Mouse (Mus musculus): ENCODE results near the gene Il27ra. TPM values are rescaled to one million over a fixed set of nuclear protein-coding genes. Genes with fewer than 3 reads are reported as not detected.
"Not testable (repeated sequence)": the region's sequence is repeated elsewhere in the genome, so short reads cannot be mapped to it uniquely, and the experiment has no call there.

Gene Il27ra
- polyA plus RNA-seq, 1 experiment from 2014 or later = 0.55 TPM

DNA sequence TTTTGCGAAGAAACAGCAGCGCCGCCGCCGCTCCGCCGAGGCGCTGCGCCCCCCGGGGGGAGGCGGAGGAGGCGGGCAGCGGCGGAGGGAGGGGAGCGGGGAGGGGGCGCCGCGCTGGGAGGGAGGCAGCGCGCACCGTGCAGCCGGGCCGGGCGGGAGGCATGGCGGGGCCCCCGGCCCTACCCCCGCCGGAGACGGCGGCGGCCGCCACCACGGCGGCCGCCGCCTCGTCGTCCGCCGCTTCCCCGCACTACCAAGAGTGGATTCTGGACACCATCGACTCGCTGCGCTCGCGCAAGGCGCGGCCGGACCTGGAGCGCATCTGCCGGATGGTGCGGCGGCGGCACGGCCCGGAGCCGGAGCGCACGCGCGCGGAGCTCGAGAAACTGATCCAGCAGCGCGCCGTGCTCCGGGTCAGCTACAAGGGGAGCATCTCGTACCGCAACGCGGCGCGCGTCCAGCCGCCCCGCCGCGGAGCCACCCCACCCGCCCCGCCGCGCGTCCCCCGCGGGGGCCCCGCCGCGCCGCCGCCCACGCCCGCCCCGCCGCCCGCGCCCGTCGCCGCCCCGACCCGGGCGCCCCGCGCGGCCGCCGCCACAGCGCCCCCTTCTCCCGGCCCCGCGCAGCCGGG, 44.8 kb downstream of the Il27ra start, which contains the start of gene Samd1:
Gene Samd1, plus strand, starts transcription at position 162 of the 631 bp plus-strand sequence.
- peaks cover 15% of the 10 kb centered on the region for H3K4me1 ChIP-seq (ENCODE audit: control insufficient read depth, insufficient read depth, low read depth, low read length)
- H3K9me3 ChIP-seq (ENCODE audit: control insufficient read depth, low read length) = no peaks in the 10 kb centered on the region
- peak within 1 kb of the TSS; percentile 82 for H3K4me3 ChIP-seq (ENCODE audit: low read length)
- WGBS = under 1% methylated on average over 45 of the region's 112 CpGs
- H3K36me3 ChIP-seq (ENCODE audit: control insufficient read depth, insufficient read depth, low read length) = no peaks in the 10 kb centered on the region; the same call in 1 of the 2 replicates
- H3K27me3 ChIP-seq (replicated peaks; ENCODE audit: control insufficient read depth, insufficient read depth, low read length) = no peaks in the 10 kb centered on the region; the same call in 1 of the 2 replicates
- H3K9ac ChIP-seq (ENCODE audit: low read depth, low read length) = peak within 1 kb of the TSS; percentile 87
- H3K4me2 ChIP-seq (ENCODE audit: low read length) = peak within 1 kb of the TSS; percentile 87
- peak within 1 kb of the TSS; percentile 93 for H3K27ac ChIP-seq (ENCODE audit: low read depth, low read length)
- ATAC-seq = peak; percentile 22

DNA sequence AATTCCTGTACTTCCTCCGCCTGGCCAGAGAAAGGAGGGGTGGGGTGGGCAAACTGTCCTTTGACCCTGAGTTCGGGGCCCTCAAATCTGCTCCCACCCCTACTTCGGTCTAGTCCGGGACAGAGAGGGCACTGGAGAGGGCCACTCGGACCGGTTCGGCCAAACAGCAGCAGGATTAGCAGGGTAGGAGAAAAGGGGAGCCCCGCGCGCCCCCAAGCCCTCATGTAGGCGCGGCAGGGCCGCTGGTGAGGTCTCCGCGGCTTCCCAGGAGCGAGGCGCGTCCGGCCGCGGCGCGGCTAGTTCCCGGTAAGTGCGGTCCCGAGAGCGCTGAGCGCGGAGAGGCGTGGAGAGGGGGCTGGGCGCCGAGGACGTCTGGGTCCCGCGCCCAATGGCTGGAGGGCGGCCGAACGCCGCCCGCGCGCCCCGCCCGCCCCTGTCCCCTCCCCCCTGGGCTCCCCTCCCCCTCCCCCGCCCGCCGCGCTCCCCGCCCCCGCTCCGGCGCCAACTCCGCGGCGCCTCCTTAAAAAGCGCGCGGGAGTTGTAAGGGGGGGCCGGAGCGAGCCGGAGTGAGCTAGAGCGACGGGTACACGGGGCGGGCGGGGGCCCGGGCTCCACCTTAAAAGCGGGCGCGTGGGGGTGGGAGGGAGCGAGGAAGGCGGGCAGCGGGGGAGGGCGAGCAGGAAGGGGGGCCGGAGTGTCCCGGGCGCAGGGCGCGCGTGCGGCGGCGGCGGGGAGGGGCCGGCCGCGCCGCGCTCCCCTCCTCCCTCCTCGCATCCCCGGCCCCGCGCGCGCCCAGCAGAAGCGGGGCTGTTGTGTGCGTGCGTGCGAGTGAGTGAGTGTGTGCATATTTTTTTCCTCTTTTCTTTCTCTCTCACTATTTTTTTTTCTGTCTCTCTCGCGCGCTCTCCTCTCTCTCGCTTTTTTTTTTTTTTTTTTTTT, 45.6 kb downstream of the Il27ra start:
- Histone ChIP-seq H3K9me3 (ENCODE audit: control insufficient read depth, low read length) (no peaks in the 10 kb centered on the region), H3K4me3 (ENCODE audit: low read length) (peak overlapping the region; percentile 82), H3K36me3 (ENCODE audit: control insufficient read depth, insufficient read depth, low read length) (peaks cover 4% of the 10 kb centered on the region; the same call in 1 of the 2 replicates), H3K4me1 (ENCODE audit: control insufficient read depth, insufficient read depth, low read depth, low read length) (peaks cover 15% of the 10 kb centered on the region), H3K9ac (ENCODE audit: low read depth, low read length) (peak overlapping the region; percentile 87), H3K27ac (ENCODE audit: low read depth, low read length) (peak overlapping the region; percentile 93), H3K27me3 (replicated peaks; ENCODE audit: control insufficient read depth, insufficient read depth, low read length) (no peaks in the 10 kb centered on the region; the same call in 1 of the 2 replicates), H3K4me2 (ENCODE audit: low read length) (peak overlapping the region; percentile 87)
- WGBS = under 1% methylated on average over 40 of the region's 103 CpGs
- peak; percentile 77 for ATAC-seq

DNA sequence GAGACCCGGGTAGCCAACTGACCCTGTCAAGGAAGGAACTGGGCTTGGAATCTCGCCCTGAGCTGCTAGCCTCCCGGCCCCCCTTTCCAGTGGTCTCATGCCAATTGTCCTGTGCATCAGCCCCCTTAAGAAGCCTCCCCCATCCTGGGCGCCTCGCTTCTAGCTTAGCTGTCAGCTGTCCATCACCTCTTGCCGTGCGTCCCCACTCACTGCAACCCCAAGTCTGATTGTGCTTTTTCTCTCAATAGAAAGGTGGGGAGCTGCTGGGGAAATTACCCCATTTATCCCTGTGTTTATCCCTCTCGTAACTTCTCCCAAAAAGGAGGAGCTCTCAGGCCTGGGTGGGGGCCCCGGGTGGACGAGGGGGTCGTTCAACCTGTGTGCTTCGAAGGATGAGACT, 46.4 kb downstream of the Il27ra start:
- Histone ChIP-seq H3K36me3 (ENCODE audit: control insufficient read depth, insufficient read depth, low read length) (peaks cover 12% of the 10 kb centered on the region; the same call in 1 of the 2 replicates), H3K4me3 (ENCODE audit: low read length) (peak overlapping the region; percentile 82; the same call in 1 of the 2 replicates), H3K27me3 (replicated peaks; ENCODE audit: control insufficient read depth, insufficient read depth, low read length) (no peaks in the 10 kb centered on the region; the same call in 1 of the 2 replicates), H3K4me2 (ENCODE audit: low read length) (peak overlapping the region; percentile 87), H3K9me3 (ENCODE audit: control insufficient read depth, low read length) (no peaks in the 10 kb centered on the region), H3K4me1 (ENCODE audit: control insufficient read depth, insufficient read depth, low read depth, low read length) (peaks cover 15% of the 10 kb centered on the region), H3K9ac (ENCODE audit: low read depth, low read length) (no peak overlapping the region), H3K27ac (ENCODE audit: low read depth, low read length) (no peak overlapping the region)
- peak; percentile 13; the same call in 1 of the 2 replicates for ATAC-seq
- 10% methylated on average over 12 of the region's 12 CpGs for WGBS

DNA sequence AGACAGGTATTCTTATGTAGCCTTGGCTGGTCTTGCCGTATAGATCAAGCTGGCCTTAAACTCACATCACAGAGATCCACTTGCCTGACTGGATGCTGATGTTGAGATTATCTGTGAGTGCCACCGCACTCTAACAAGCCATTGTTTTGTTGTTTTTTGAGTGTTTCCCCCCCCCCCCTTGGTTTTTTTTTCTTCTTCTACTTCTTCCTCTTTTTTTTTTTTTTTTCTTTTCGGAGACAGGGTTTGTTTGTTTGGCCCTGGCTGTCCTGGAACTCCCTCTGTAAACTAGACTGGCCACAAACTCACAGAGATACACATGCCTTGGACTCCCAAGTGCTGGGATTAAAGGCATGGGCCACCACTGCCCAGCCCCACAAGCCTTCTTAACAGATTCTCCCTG, 48.4 kb downstream of the Il27ra start:
- Histone ChIP-seq H3K4me3 (ENCODE audit: low read length) (no peak overlapping the region), H3K4me1 (ENCODE audit: control insufficient read depth, insufficient read depth, low read depth, low read length) (peaks cover 8% of the 10 kb centered on the region), H3K9me3 (ENCODE audit: control insufficient read depth, low read length) (no peaks in the 10 kb centered on the region), H3K4me2 (ENCODE audit: low read length) (no peak overlapping the region), H3K9ac (ENCODE audit: low read depth, low read length) (no peak overlapping the region), H3K27ac (ENCODE audit: low read depth, low read length) (no peak overlapping the region), H3K27me3 (replicated peaks; ENCODE audit: control insufficient read depth, insufficient read depth, low read length) (no peaks in the 10 kb centered on the region), H3K36me3 (ENCODE audit: control insufficient read depth, insufficient read depth, low read length) (peaks cover 29% of the 10 kb centered on the region)
- ATAC-seq = no peak
- 83% methylated on average over 3 of the region's 3 CpGs for WGBS

DNA sequence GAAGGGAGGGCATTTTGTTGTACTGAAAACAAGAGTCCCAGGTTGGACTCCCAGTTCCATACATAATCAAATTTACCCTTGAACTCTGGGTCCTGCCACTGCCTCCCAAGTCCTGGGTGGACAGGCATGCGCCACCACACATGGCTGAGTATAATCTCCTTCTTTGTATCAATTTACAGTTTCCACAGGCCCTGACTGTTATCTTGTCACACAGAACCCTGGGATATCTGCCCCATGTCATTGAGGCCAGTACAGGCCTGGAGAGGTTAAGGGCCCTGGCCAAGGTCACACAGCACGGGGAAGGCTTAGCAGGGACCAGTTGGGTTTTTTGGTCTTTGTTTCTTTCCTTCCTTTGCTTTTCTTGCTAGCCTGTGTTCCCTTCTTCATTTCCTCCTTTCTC, 49.9 kb downstream of the Il27ra start:
- 88% methylated on average over 2 of the region's 2 CpGs for WGBS
- H3K36me3 ChIP-seq (ENCODE audit: control insufficient read depth, insufficient read depth, low read length) = peaks cover 40% of the 10 kb centered on the region
- H3K27ac ChIP-seq (ENCODE audit: low read depth, low read length) = no peak overlapping the region
- peaks cover 4% of the 10 kb centered on the region; the same call in 1 of the 2 replicates for H3K4me1 ChIP-seq (ENCODE audit: control insufficient read depth, insufficient read depth, low read depth, low read length)
- no peak overlapping the region for H3K4me2 ChIP-seq (ENCODE audit: low read length)
- no peaks in the 10 kb centered on the region for H3K27me3 ChIP-seq (replicated peaks; ENCODE audit: control insufficient read depth, insufficient read depth, low read length)
- no peak overlapping the region for H3K4me3 ChIP-seq (ENCODE audit: low read length)
- no peak overlapping the region for H3K9ac ChIP-seq (ENCODE audit: low read depth, low read length)
- ATAC-seq = no peak
- no peaks in the 10 kb centered on the region for H3K9me3 ChIP-seq (ENCODE audit: control insufficient read depth, low read length)

DNA sequence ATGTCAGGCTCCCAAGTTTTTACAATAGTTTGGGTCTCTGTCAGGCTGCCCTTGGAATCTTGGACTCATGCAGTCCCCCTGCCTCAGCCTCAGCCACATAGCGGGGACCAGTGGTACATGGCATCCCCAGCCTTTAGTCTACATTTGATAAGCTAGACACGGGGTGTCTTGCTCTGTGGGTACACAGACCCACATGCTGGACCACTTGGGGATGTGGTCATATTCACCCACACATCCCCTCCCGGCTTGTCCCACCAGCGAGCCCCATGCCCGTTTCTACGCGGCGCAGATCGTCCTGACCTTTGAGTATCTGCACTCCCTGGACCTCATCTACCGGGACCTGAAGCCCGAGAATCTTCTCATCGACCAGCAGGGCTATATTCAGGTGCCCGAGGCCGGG, 52.2 kb downstream of the Il27ra start:
- 0 out of 2 replicates have a peak, but pooled peaks have one; percentile 3 for ATAC-seq
- Histone ChIP-seq H3K9ac (ENCODE audit: low read depth, low read length) (no peak overlapping the region), H3K4me2 (ENCODE audit: low read length) (no peak overlapping the region), H3K27ac (ENCODE audit: low read depth, low read length) (no peak overlapping the region), H3K4me1 (ENCODE audit: control insufficient read depth, insufficient read depth, low read depth, low read length) (no peaks in the 10 kb centered on the region), H3K4me3 (ENCODE audit: low read length) (no peak overlapping the region), H3K27me3 (replicated peaks; ENCODE audit: control insufficient read depth, insufficient read depth, low read length) (no peaks in the 10 kb centered on the region), H3K9me3 (ENCODE audit: control insufficient read depth, low read length) (no peaks in the 10 kb centered on the region), H3K36me3 (ENCODE audit: control insufficient read depth, insufficient read depth, low read length) (peaks cover 56% of the 10 kb centered on the region)
- WGBS = 96% methylated on average over 14 of the region's 14 CpGs

DNA sequence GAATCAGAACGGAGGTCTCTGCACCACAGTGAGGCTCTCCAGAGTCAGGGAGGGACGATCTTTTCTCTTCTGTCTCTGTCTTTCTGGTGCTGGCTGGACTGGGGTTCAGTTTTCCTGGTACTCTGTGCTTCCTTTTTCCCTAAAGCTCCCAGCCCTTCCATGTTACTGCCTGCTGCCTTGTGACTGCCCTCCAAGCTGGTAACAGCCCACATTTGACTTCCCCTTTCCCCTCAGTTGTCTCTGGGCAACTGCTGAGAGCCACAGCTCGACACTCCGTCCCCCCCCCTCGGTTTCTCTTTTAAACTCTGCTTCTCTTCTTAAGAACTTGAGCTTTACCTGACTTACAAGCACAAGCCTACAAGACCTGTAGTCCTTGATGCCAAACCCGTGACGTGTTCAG, 53.1 kb downstream of the Il27ra start:
- H3K4me1 ChIP-seq (ENCODE audit: control insufficient read depth, insufficient read depth, low read depth, low read length) = no peaks in the 10 kb centered on the region
- H3K36me3 ChIP-seq (ENCODE audit: control insufficient read depth, insufficient read depth, low read length) = peaks cover 59% of the 10 kb centered on the region
- H3K4me3 ChIP-seq (ENCODE audit: low read length) = no peak overlapping the region
- no peaks in the 10 kb centered on the region for H3K9me3 ChIP-seq (ENCODE audit: control insufficient read depth, low read length)
- no peaks in the 10 kb centered on the region for H3K27me3 ChIP-seq (replicated peaks; ENCODE audit: control insufficient read depth, insufficient read depth, low read length)
- WGBS = 89% methylated on average over 7 of the region's 7 CpGs
- ATAC-seq = no peak
- H3K27ac ChIP-seq (ENCODE audit: low read depth, low read length) = no peak overlapping the region
- no peak overlapping the region for H3K4me2 ChIP-seq (ENCODE audit: low read length)
- H3K9ac ChIP-seq (ENCODE audit: low read depth, low read length) = no peak overlapping the region

DNA sequence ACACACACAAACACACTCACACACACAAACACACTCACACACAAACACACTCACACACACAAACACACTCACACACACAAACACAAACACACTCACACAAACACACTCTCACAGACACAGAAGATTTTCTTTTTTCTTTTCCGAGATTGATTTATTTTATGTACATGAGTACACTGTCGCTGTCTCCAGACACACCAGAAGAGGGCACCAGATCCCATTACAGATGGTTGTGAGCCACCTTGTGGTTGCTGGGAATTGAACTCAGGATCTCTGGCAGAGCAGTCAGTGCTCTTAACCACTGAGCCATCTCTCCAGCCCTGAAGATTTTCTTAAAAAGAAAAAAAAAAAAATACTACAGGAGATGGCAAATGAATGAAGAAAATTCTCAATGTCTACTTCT, 59.2 kb downstream of the Il27ra start:
- not testable (repeated sequence) for H3K4me3 ChIP-seq (ENCODE audit: low read length); H3K4me2 ChIP-seq (ENCODE audit: low read length); H3K27me3 ChIP-seq (replicated peaks; ENCODE audit: control insufficient read depth, insufficient read depth, low read length); H3K27ac ChIP-seq (ENCODE audit: low read depth, low read length); H3K4me1 ChIP-seq (ENCODE audit: control insufficient read depth, insufficient read depth, low read depth, low read length); H3K9ac ChIP-seq (ENCODE audit: low read depth, low read length); H3K9me3 ChIP-seq (ENCODE audit: control insufficient read depth, low read length); ATAC-seq
- WGBS = 98% methylated on average over 2 of the region's 2 CpGs
- peaks cover 46% of the 10 kb centered on the region for H3K36me3 ChIP-seq (ENCODE audit: control insufficient read depth, insufficient read depth, low read length)

DNA sequence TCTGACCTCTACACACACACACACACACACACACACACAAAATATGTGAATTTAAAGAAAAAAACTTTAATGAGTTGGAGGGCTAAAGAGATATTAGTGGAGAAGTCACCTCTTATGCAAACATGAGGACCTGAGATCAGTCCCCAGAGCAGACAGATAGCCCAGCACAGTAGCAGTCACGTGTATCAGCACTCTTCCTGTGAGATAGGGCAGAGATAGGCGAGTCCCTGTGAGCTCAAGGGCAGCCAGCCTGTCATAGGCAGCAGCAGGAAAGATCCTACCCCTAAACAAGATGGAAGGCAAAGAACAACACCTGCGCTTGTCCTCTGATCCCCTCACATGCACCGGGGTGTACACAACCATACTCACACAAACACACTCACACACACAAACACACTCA, 59.9 kb downstream of the Il27ra start:
- no peak overlapping the region for H3K9ac ChIP-seq (ENCODE audit: low read depth, low read length)
- no peak overlapping the region for H3K27ac ChIP-seq (ENCODE audit: low read depth, low read length)
- no peaks in the 10 kb centered on the region for H3K27me3 ChIP-seq (replicated peaks; ENCODE audit: control insufficient read depth, insufficient read depth, low read length)
- peaks cover 42% of the 10 kb centered on the region for H3K36me3 ChIP-seq (ENCODE audit: control insufficient read depth, insufficient read depth, low read length)
- H3K9me3 ChIP-seq (ENCODE audit: control insufficient read depth, low read length) = no peaks in the 10 kb centered on the region
- WGBS = 88% methylated on average over 4 of the region's 4 CpGs
- H3K4me2 ChIP-seq (ENCODE audit: low read length) = no peak overlapping the region
- no peak for ATAC-seq
- peaks cover 8% of the 10 kb centered on the region for H3K4me1 ChIP-seq (ENCODE audit: control insufficient read depth, insufficient read depth, low read depth, low read length)
- no peak overlapping the region for H3K4me3 ChIP-seq (ENCODE audit: low read length)
